Mouse (Mus musculus) heart, postnatal 0 days (tissue): ENCODE data around the gene Galntl6.

Source experiments
- CTCF ChIP-seq: IDR thresholded peaks from 2 replicates; pipeline ENCODE4 v1.5.1; 2016; ENCODE audit warnings: antibody characterized with exemption, control low read depth, low read depth
- EP300 ChIP-seq: IDR thresholded peaks from 2 replicates; pipeline ENCODE4 v1.6.1; 2016; ENCODE audit warnings: antibody characterized with exemption, low read depth

GRCm38 (mm10) chr8:58313482-58313881 lies 599.0 kb downstream of the Galntl6 start:
- no peak for TF ChIP-seq EP300
- no peak for TF ChIP-seq CTCF
